Mouse (Mus musculus) midbrain, embryonic 10.5 days (tissue): Measurements from ENCODE around the gene Kifap3. TPM values are rescaled to one million over a fixed set of nuclear protein-coding genes. Genes with fewer than 3 reads are reported as not detected.
"Not testable (repeated sequence)": the region's sequence is repeated elsewhere in the genome, so short reads cannot be mapped to it uniquely, and the experiment has no call there.

Source experiments
- DNase-seq: peaks from one replicate; pipeline ENCODE4 v3.0.0-alpha.2; 2017; ENCODE audit warnings: low spot score
- H3K27ac ChIP-seq: fragments of 300-500 bp; sonication (generic); replicated peaks from 2 replicates; pipeline ENCODE4 v1.5.1; 2016; ENCODE audit warnings: mild to moderate bottlenecking
- H3K27me3 ChIP-seq: fragments of 300-500 bp; sonication (generic); 2 replicates; pipeline ENCODE4 v1.6.1; 2016; ENCODE audit warnings: low read depth, mild to moderate bottlenecking; ENCODE audit not compliant: poor library complexity, severe bottlenecking
- H3K36me3 ChIP-seq: fragments of 300-500 bp; sonication (generic); 2 replicates; pipeline ENCODE4 v1.6.1; 2016; ENCODE audit warnings: mild to moderate bottlenecking, moderate library complexity
- H3K4me1 ChIP-seq: fragments of 300-500 bp; sonication (generic); 2 replicates; pipeline ENCODE4 v1.6.1; 2016
- H3K4me3 ChIP-seq: fragments of 300-500 bp; sonication (generic); 2 replicates; pipeline ENCODE4 v1.5.1; 2016; ENCODE audit warnings: mild to moderate bottlenecking, moderate library complexity
- H3K9me3 ChIP-seq: fragments of 300-500 bp; sonication (generic); replicated peaks from 2 replicates; pipeline ENCODE4 v1.6.1; 2016; ENCODE audit warnings: mild to moderate bottlenecking
- WGBS: fragments of 180-500 bp; shearing (Covaris S2); methylation state at CpG from one replicate; pipeline ENCODE4 v1.1.7; 2016; 5-methylcytosine and 5-hydroxymethylcytosine counted together
- polyA plus RNA-seq: library from polyadenylated mRNA; unstranded; fragments of >200 nt; fragmentation: Nextera tagmentation; extraction: Ambion mirVana; gene quantifications from 2 replicates; pipeline ENCODE4 v1.2.1, GENCODE M21; 2016

The Kifap3 gene
- 30.6 and 35.3 TPM in 2 replicates for polyA plus RNA-seq

GRCm38 (mm10) chr1:163779336-163780115, at the start of gene Kifap3:
Gene Kifap3, plus strand, starts transcription at chr1:163779583.
- Histone ChIP-seq H3K9me3 (peaks cover 6% of the 10 kb centered on the region; the same call in 1 of the 2 replicates), H3K4me3 (peak within 1 kb of the TSS; percentile 80), H3K27me3 (no peaks in the 10 kb centered on the region), H3K36me3 (peaks cover 12% of the 10 kb centered on the region), H3K27ac (peak within 1 kb of the TSS; percentile 89), H3K4me1 (peaks cover 9% of the 10 kb centered on the region)
- under 1% methylated on average over 48 of the region's 48 CpGs for WGBS
- peak; percentile 98 for DNase-seq

GRCm38 (mm10) chr1:163731166-163731565, 48.2 kb upstream of the Kifap3 start:
- H3K4me3 ChIP-seq, H3K9me3 ChIP-seq, DNase-seq, H3K4me1 ChIP-seq, H3K27ac ChIP-seq, H3K36me3 ChIP-seq, H3K27me3 ChIP-seq: not testable (repeated sequence)
- 89% methylated on average over 10 of the region's 10 CpGs for WGBS

DNA sequence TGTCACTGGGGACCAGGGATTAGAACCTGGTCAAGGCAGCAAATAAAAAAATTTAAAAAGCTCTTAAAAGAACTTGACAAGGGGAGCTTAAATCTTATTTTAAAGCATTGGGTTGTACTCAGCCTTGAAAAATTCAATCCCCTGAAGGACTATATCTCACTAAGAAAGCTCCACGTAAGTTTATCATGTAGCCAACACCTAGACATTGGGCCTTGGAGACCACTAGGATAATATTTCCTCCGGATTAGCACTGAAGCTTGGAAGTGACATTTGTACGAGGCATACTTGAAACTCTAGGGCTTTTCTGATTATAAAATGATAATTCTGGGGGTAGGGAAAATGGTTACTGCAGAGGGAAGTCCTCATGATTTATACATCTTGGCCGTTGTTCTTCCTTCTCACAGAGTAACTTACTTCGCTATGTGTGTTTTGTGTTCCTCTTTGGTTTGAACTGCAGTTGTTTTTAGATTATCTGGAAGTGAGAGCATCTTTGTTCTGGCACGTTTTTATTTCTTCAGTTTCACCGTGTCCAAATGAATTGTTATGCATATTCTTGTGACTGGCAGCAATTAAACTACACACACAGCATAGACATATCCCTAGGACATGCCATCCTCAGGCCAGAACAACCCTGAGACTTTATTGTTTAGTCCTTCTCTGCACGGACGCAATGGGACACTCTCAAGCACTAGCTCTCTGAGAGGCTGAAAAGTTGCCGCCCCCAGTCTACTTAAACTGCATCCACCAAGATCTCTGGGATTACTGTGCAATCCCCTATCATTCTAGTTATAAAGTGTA, 42.7 kb upstream of the Kifap3 start:
- DNase-seq: no peak
- 87% methylated on average over 10 of the region's 10 CpGs for WGBS

DNA sequence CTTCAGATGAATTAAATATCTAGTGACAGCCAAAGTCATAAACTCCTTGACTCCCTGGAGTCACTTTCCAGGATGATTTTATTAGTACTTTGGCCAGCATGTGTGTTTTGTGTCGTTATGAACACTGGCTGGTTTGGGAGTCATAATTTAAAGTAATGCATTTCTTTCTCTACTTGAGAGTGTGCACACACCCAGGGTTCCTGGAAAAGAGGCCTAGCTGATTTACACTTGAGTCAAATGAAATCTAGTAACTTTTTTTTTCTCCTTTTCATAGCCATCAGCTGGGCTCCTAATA, 42.2 kb upstream of the Kifap3 start:
- whole genome bisulfite sequencing: 93% methylated on average over 1 of the region's 1 CpGs
- Histone ChIP-seq H3K36me3 (no peaks in the 10 kb centered on the region), H3K4me3 (no peak overlapping the region), H3K27me3 (no peaks in the 10 kb centered on the region), H3K27ac (no peak overlapping the region), H3K9me3 (no peaks in the 10 kb centered on the region), H3K4me1 (no peaks in the 10 kb centered on the region)
- no peak for DNase-seq

More for the DNA sequence above, 42.7 kb upstream of the Kifap3 start:
- Histone ChIP-seq H3K27me3 (no peaks in the 10 kb centered on the region), H3K4me3 (no peak overlapping the region), H3K27ac (no peak overlapping the region), H3K4me1 (no peaks in the 10 kb centered on the region), H3K9me3 (no peaks in the 10 kb centered on the region), H3K36me3 (no peaks in the 10 kb centered on the region)

DNA sequence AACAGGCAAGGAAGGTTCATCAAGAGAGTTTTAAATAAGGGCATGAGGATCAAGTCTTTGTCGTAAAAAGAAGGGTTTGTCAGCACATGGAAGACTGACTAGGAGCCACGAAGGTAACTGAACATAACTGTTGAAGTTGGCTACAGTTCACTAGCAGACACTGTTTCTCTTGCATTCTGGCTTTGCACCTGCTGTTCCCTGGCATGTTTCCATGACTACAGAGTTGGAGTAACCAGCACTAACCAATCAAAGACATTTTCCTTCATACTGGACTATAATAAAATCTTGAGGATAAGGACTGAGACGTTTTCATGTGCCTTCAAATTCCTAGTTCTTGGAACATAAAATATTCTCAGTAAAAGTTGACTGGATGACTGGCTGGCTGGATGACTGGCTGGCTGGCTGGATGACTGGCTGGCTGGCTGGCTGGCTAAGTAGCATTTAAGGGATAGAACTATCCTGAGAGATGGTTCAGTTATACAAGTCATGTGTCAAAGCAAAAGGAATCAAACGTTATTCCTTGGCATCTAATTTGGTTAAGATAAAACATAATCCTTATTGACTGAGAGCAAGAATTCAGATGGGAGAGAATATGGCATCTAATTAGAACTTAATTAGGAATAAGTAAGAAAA, 27.9 kb upstream of the Kifap3 start:
- H3K9me3 ChIP-seq: no peaks in the 10 kb centered on the region
- no peaks in the 10 kb centered on the region for H3K27me3 ChIP-seq
- 75% methylated on average over 4 of the region's 4 CpGs for WGBS
- no peaks in the 10 kb centered on the region for H3K36me3 ChIP-seq
- H3K27ac ChIP-seq: no peak overlapping the region
- H3K4me3 ChIP-seq: no peak overlapping the region
- H3K4me1 ChIP-seq: no peaks in the 10 kb centered on the region
- no peak for DNase-seq

- no peaks in the 10 kb centered on the region for H3K9me3 ChIP-seq
- no peak for DNase-seq
- no peaks in the 10 kb centered on the region for H3K27me3 ChIP-seq
- H3K36me3 ChIP-seq: no peaks in the 10 kb centered on the region
- H3K27ac ChIP-seq: no peak overlapping the region
- H3K4me3 ChIP-seq: no peak overlapping the region
- no peaks in the 10 kb centered on the region for H3K4me1 ChIP-seq
- 87% methylated on average over 10 of the region's 10 CpGs for WGBS
These were observed 21.7 kb upstream of the Kifap3 start for GRCm38 (mm10) chr1:163757462-163758207.

- peaks cover 12% of the 10 kb centered on the region for H3K36me3 ChIP-seq
- DNase-seq, H3K9me3 ChIP-seq, H3K4me3 ChIP-seq, H3K4me1 ChIP-seq, H3K27me3 ChIP-seq, H3K27ac ChIP-seq: not testable (repeated sequence)
- 98% methylated on average over 8 of the region's 11 CpGs for WGBS
These were observed 4.2 kb downstream of the Kifap3 start for GRCm38 (mm10) chr1:163783577-163783976.

DNA sequence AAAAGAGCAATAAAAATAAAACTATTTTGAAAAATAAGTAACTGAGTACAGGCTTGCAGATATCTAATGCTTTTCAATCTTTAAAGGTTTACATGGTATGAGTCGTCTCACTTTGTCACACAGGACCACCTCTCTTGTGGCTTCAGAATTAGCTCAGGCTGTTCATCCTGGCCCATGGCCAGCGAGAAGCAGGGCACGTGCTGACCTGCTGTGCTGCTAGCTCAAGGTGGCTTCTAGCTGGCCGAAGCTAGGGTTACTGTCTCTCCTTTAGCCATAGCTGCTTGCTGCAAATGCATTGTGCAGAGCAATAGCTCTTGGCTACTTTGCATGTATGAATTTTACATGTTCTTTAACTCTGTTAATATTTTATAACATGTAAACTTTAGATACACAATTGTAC, 42.0 kb downstream of the Kifap3 start:
- Histone ChIP-seq H3K9me3 (no peaks in the 10 kb centered on the region), H3K4me3 (no peak overlapping the region), H3K36me3 (peaks cover 8% of the 10 kb centered on the region), H3K4me1 (no peaks in the 10 kb centered on the region), H3K27ac (no peak overlapping the region), H3K27me3 (no peaks in the 10 kb centered on the region)
- 88% methylated on average over 4 of the region's 4 CpGs for WGBS
- DNase-seq: no peak

DNA sequence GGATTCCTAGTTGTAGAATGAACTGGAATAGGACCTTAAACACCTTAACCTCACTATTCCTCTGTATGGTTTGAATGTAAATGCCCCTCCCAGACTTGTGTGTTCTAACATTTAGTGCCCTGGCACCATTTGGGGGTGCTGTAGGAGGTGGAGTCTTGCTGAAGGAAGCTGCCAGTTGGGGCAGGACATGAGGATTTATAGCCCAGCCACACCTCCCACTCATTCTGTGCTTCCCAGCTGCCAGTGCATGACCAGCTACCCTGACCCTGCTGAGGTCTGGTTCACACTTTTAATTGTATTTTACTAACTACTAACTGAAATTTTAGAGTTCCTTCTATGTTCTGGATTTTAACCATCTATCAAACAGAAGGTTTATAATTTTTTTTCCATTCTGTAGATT, 50.1 kb downstream of the Kifap3 start:
- Histone ChIP-seq H3K27me3 (no peaks in the 10 kb centered on the region), H3K4me1 (no peaks in the 10 kb centered on the region), H3K9me3 (no peaks in the 10 kb centered on the region), H3K36me3 (no peaks in the 10 kb centered on the region), H3K27ac (no peak overlapping the region), H3K4me3 (no peak overlapping the region)
- DNase-seq: no peak

- H3K27ac ChIP-seq: no peak overlapping the region
- H3K4me1 ChIP-seq: no peaks in the 10 kb centered on the region
- H3K27me3 ChIP-seq: no peaks in the 10 kb centered on the region
- no peaks in the 10 kb centered on the region for H3K9me3 ChIP-seq
- H3K4me3 ChIP-seq: no peak overlapping the region
- H3K36me3 ChIP-seq: no peaks in the 10 kb centered on the region
- DNase-seq: no peak
- 75% methylated on average over 1 of the region's 1 CpGs for WGBS
These were observed 54.7 kb downstream of the Kifap3 start for GRCm38 (mm10) chr1:163834066-163834465.

DNA sequence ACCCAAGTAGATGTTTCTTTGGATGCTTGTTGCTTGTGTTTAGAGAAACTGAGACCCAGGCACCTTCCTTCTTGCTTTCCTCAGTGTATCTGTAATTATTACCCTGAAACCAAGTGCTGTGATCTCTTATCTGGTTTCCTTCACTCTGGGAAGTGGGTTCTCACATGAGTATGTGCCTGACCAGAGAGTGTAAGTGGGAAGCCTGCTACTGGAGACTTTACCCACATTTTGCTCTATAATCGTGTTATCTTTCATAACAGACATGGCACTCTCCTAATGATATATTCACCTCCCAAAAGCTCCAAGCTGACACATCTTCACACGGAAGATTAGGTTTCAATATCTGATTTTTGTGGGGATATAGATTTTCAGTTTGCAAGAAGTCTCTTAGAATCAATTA, 55.7 kb downstream of the Kifap3 start:
- Histone ChIP-seq H3K27me3 (no peaks in the 10 kb centered on the region), H3K4me3 (no peak overlapping the region), H3K9me3 (no peaks in the 10 kb centered on the region), H3K4me1 (no peaks in the 10 kb centered on the region), H3K27ac (no peak overlapping the region), H3K36me3 (0 out of 2 replicates have a peak, but pooled peaks cover 2% of the 10 kb centered on the region)
- 88% methylated on average over 2 of the region's 2 CpGs for WGBS
- no peak for DNase-seq

DNA sequence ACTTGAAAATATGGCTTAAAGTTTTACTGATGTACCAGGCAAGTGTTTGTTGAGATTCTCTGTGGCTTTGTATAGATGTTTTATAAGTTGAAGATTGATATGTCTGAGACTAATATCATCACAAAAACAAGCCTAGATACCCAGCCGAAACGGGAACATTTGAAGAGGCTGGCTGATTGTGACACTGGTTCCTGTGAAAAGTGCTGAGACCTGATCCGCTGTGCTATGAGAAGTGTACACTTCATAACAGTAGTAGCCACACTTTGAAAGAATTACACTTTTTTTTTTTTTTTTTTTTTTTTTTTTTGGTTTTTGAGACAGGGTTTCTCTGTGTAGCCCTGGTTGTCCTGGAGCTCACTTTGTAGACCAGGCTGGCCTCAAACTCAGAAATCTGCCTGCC, 59.1 kb downstream of the Kifap3 start:
- H3K27me3 ChIP-seq, H3K27ac ChIP-seq, H3K9me3 ChIP-seq, H3K4me3 ChIP-seq, DNase-seq, H3K36me3 ChIP-seq, H3K4me1 ChIP-seq: not testable (repeated sequence)
- 92% methylated on average over 3 of the region's 3 CpGs for WGBS
